Mouse (Mus musculus) heart, postnatal 10 days (tissue): ENCODE measurements around the gene Nolc1. TPM values are rescaled to one million over a fixed set of nuclear protein-coding genes. Genes with fewer than 3 reads are reported as not detected.

Experiments
- DNase-seq, 2 experiments: peaks; one replicate each; pipeline ENCODE4 v3.0.0; 2021
- intact Hi-C: fragments of 180-260 bp; cut with DNase I; formaldehyde crosslinking; loops from one replicate; pipeline ENCODE4 v1.15.1; 2025
- total RNA-seq, 2 experiments: library from RNA; stranded (reverse); gene quantifications; 2 replicates each; pipeline ENCODE4 v1.2.3; 2021

Nolc1 gene
- total RNA-seq, 2 experiments from 2014 or later = 25.1 to 27.2 TPM

GRCm38 (mm10) chr19:46132577-46132976 lies 56.9 kb downstream of the Nolc1 start:
- no peak for DNase-seq
- intact Hi-C loops = loop anchor here (5.0 kb wide), 1 partner anchor 45 kb away; no protein-coding TSS in a partner anchor

Other genes starting within 250 kb of the Nolc1 start
- gene Armh3, start 77.4 kb upstream of the Nolc1 start, total RNA-seq = 10 to 100 TPM; 16.7 to 17.2 TPM
- 1 to 10 TPM; 6.1 to 6.5 TPM for gene Hps6, start 72.4 kb upstream of the Nolc1 start, total RNA-seq
- gene Pprc1, start 31.0 kb upstream of the Nolc1 start, total RNA-seq = 10 to 100 TPM; 17.5 to 21.4 TPM
- 10 to 100 TPM; 62.2 to 72.5 TPM for gene Ldb1, start 30.6 kb upstream of the Nolc1 start, total RNA-seq
- gene Elovl3, start 56.0 kb downstream of the Nolc1 start, total RNA-seq = 1 to 10 TPM in 1 of 2 experiments, under 1 TPM in 1; 0.25 to 2.5 TPM
- gene Pitx3, start 72.5 kb downstream of the Nolc1 start, total RNA-seq = under 1 TPM in 1 of 2 experiments, not detected in 1; 0.36 TPM
- 10 to 100 TPM; 50.2 to 50.5 TPM for gene Gbf1, start 76.6 kb downstream of the Nolc1 start, total RNA-seq
- gene Nfkb2, start 228.5 kb downstream of the Nolc1 start, total RNA-seq = 10 to 100 TPM; 16.1 to 20.4 TPM